Mouse (Mus musculus) spleen, adult 2 months (tissue): ENCODE data around the gene Zfhx3.

Experiments
- CTCF ChIP-seq: fragments of 200-500 bp; IDR thresholded peaks from 2 replicates; pipeline ENCODE4 v1.5.1; 2011; ENCODE audit warnings: mild to moderate bottlenecking, inconsistent platforms; ENCODE audit not compliant: insufficient read depth, insufficient read length, insufficient replicate concordance; ENCODE audit errors: extremely low read depth
- POLR2A ChIP-seq: fragments of 200-500 bp; IDR thresholded peaks from 2 replicates; pipeline ENCODE4 v1.6.1; 2011; ENCODE audit warnings: low read depth, low read length, inconsistent platforms

- TF ChIP-seq POLR2A = no peak
- TF ChIP-seq CTCF = no peak
Measured at GRCm38 (mm10) chr8:108553808-108554577, 611.5 kb downstream of the Zfhx3 start.
